Mouse (Mus musculus) intestine, embryonic 16.5 days (tissue): ENCODE results near the gene Dhx29. TPM values are rescaled to one million over a fixed set of nuclear protein-coding genes. Genes with fewer than 3 reads are reported as not detected.

Experiments used
- ATAC-seq: fragments of 200-750 bp; cut with Nextera tagmentation; 2 replicates; pipeline ENCODE4 v1.8.0; 2017; ENCODE audit warnings: moderate TSS enrichment, moderate library complexity
- H3K27ac ChIP-seq: fragments of 300-500 bp; sonication (generic); 2 replicates; pipeline ENCODE4 v1.5.1; 2014; ENCODE audit warnings: mild to moderate bottlenecking, low read length
- H3K27me3 ChIP-seq: fragments of 300-500 bp; sonication (generic); replicated peaks from 2 replicates; pipeline ENCODE4 v1.6.1; 2014; ENCODE audit warnings: low read length, control low read depth, mixed read lengths; ENCODE audit not compliant: control insufficient read depth, insufficient read depth
- H3K36me3 ChIP-seq: fragments of 300-500 bp; sonication (generic); 2 replicates; pipeline ENCODE4 v1.6.1; 2014; ENCODE audit warnings: low read length, control low read depth; ENCODE audit not compliant: control insufficient read depth, insufficient read depth
- H3K4me1 ChIP-seq: fragments of 300-500 bp; sonication (generic); 2 replicates; pipeline ENCODE4 v1.6.1; 2014; ENCODE audit warnings: low read length, control low read depth, mixed read lengths; ENCODE audit not compliant: control insufficient read depth, insufficient read depth
- H3K4me2 ChIP-seq: fragments of 300-500 bp; sonication (generic); 2 replicates; pipeline ENCODE4 v1.6.1; 2014; ENCODE audit warnings: low read depth, low read length, control low read depth
- H3K4me3 ChIP-seq: fragments of 300-500 bp; sonication (generic); 2 replicates; pipeline ENCODE4 v1.5.1; 2014; ENCODE audit warnings: mild to moderate bottlenecking, low read length
- H3K9ac ChIP-seq: fragments of 300-500 bp; sonication (generic); 2 replicates; pipeline ENCODE4 v1.6.1; 2014; ENCODE audit warnings: low read depth, low read length
- H3K9me3 ChIP-seq: fragments of 300-500 bp; sonication (generic); 2 replicates; pipeline ENCODE4 v1.6.1; 2016; ENCODE audit warnings: low read length, control low read depth; ENCODE audit not compliant: control insufficient read depth
- WGBS: fragments of 180-500 bp; shearing (Covaris S2); extraction: QIAGEN DNeasy Blood & Tissue Kit; methylation state at CpG from one replicate; pipeline ENCODE4 v1.1.7; 2014; 5-methylcytosine and 5-hydroxymethylcytosine counted together
- polyA plus RNA-seq: library from polyadenylated mRNA; unstranded; fragments of >200 nt; fragmentation: Nextera tagmentation; extraction: Ambion mirVana; gene quantifications from 2 replicates; pipeline ENCODE4 v1.2.1, GENCODE M21; 2015

Gene Dhx29
- 8.7 and 10.2 TPM in 2 replicates for polyA plus RNA-seq

GRCm38 (mm10) chr13:112927287-112928001 is at the start of gene Dhx29, which contains the start of gene Mtrex:
TSS of gene Dhx29 (plus strand) at chr13:112927454.
TSS of gene Mtrex (minus strand) at chr13:112927398.
- Histone ChIP-seq H3K9me3 (no peaks in the 10 kb centered on the region), H3K4me1 (peaks cover 6% of the 10 kb centered on the region), H3K27me3 (no peaks in the 10 kb centered on the region), H3K27ac (peak within 1 kb of the TSS; percentile 72), H3K36me3 (no peaks in the 10 kb centered on the region), H3K9ac (peak within 1 kb of the TSS; percentile 80), H3K4me3 (peak within 1 kb of the TSS; percentile 91), H3K4me2 (peak within 1 kb of the TSS; percentile 82)
- WGBS = under 1% methylated on average over 57 of the region's 57 CpGs
- peak; percentile 99 for ATAC-seq

GRCm38 (mm10) chr13:112887234-112887633 is 40.0 kb upstream of the Dhx29 start:
- Histone ChIP-seq H3K9ac (no peak overlapping the region), H3K4me2 (no peak overlapping the region), H3K27me3 (no peaks in the 10 kb centered on the region), H3K27ac (no peak overlapping the region), H3K4me1 (no peaks in the 10 kb centered on the region), H3K9me3 (no peaks in the 10 kb centered on the region), H3K36me3 (peaks cover 21% of the 10 kb centered on the region), H3K4me3 (no peak overlapping the region)
- 93% methylated on average over 12 of the region's 12 CpGs for WGBS
- ATAC-seq = no peak

GRCm38 (mm10) chr13:112902176-112902575 is 25.1 kb upstream of the Dhx29 start:
- no peak for ATAC-seq
- no peak overlapping the region for H3K4me3 ChIP-seq
- no peaks in the 10 kb centered on the region for H3K4me1 ChIP-seq
- 85% methylated on average over 3 of the region's 3 CpGs for WGBS
- H3K9me3 ChIP-seq = no peaks in the 10 kb centered on the region
- H3K9ac ChIP-seq = no peak overlapping the region
- H3K27me3 ChIP-seq = no peaks in the 10 kb centered on the region
- H3K4me2 ChIP-seq = no peak overlapping the region
- peaks cover 12% of the 10 kb centered on the region; the same call in 1 of the 2 replicates for H3K36me3 ChIP-seq
- no peak overlapping the region for H3K27ac ChIP-seq

- H3K36me3 ChIP-seq = no peaks in the 10 kb centered on the region
- H3K27me3 ChIP-seq = no peaks in the 10 kb centered on the region
Observed at GRCm38 (mm10) chr13:112909663-112910062, 17.6 kb upstream of the Dhx29 start.

DNA sequence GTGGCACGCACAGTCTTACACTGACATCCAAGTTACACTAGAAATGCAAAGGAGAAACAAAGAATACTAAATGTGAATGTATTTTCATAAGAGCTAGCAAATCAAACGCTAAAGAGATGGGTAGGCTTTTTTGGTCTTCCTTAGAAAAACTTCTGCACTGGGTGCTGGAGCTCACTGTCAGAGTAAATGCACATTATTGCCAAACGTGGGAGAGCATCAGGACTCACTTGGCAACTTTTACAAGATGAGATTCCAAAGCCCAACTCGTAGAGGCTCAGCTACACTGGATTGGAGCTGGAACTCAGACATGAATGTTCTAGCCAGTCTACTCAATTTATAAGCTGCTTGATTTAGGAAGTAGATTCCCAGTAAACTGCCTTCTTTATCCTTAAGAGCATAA is 16.8 kb upstream of the Dhx29 start:
- no peaks in the 10 kb centered on the region for H3K36me3 ChIP-seq
- no peaks in the 10 kb centered on the region for H3K9me3 ChIP-seq
- 85% methylated on average over 4 of the region's 4 CpGs for WGBS
- ATAC-seq = no peak
- no peaks in the 10 kb centered on the region for H3K27me3 ChIP-seq
- H3K4me1 ChIP-seq = no peaks in the 10 kb centered on the region
- H3K27ac ChIP-seq = no peak overlapping the region
- H3K9ac ChIP-seq = no peak overlapping the region
- no peak overlapping the region for H3K4me2 ChIP-seq
- no peak overlapping the region for H3K4me3 ChIP-seq

More at GRCm38 (mm10) chr13:112909663-112910062, 17.6 kb upstream of the Dhx29 start:
- no peaks in the 10 kb centered on the region for H3K9me3 ChIP-seq
- H3K4me1 ChIP-seq = no peaks in the 10 kb centered on the region
- no peak overlapping the region for H3K27ac ChIP-seq
- ATAC-seq = no peak
- no peak overlapping the region for H3K4me2 ChIP-seq
- 61% methylated on average over 4 of the region's 4 CpGs for WGBS
- H3K4me3 ChIP-seq = no peak overlapping the region
- H3K9ac ChIP-seq = no peak overlapping the region

- 88% methylated on average over 4 of the region's 4 CpGs for WGBS
- no peak for ATAC-seq
- Histone ChIP-seq H3K9ac (no peak overlapping the region), H3K4me3 (no peak overlapping the region), H3K36me3 (peaks cover 3% of the 10 kb centered on the region; the same call in 1 of the 2 replicates), H3K4me2 (no peak overlapping the region), H3K27ac (no peak overlapping the region), H3K9me3 (no peaks in the 10 kb centered on the region), H3K4me1 (no peaks in the 10 kb centered on the region), H3K27me3 (no peaks in the 10 kb centered on the region)
Observed at GRCm38 (mm10) chr13:112919141-112919865, 8.0 kb upstream of the Dhx29 start.

DNA sequence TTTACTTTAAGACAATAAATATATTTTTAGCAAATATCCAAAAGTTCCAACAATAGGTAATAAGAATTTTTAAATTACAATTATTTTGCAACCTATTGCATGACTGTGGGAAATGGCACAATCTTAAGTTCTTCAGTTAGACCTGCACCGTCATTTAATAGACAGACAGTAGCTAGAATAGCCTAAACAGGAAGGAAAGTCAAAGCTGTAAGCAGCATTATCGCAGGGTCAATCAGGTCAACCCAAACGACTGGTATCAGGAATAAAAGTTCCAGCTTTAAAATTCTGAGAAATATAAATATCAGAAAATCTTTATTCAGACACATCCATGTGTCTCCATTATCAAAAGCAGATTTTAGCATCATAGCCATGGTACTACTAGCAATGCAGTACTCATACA is 6.3 kb upstream of the Dhx29 start:
- Histone ChIP-seq H3K36me3 (peaks cover 3% of the 10 kb centered on the region; the same call in 1 of the 2 replicates), H3K4me1 (peaks cover 2% of the 10 kb centered on the region), H3K27me3 (no peaks in the 10 kb centered on the region), H3K27ac (no peak overlapping the region), H3K9me3 (no peaks in the 10 kb centered on the region), H3K4me2 (no peak overlapping the region), H3K9ac (no peak overlapping the region), H3K4me3 (no peak overlapping the region)
- 83% methylated on average over 3 of the region's 3 CpGs for WGBS
- ATAC-seq = no peak

- Histone ChIP-seq H3K9ac (no peak overlapping the region), H3K4me2 (no peak overlapping the region), H3K36me3 (no peaks in the 10 kb centered on the region), H3K27me3 (no peaks in the 10 kb centered on the region), H3K4me1 (peaks cover 6% of the 10 kb centered on the region), H3K4me3 (no peak overlapping the region), H3K9me3 (no peaks in the 10 kb centered on the region), H3K27ac (no peak overlapping the region)
- no peak for ATAC-seq
- 58% methylated on average over 6 of the region's 6 CpGs for WGBS
Observed at GRCm38 (mm10) chr13:112925266-112925665, 2.0 kb upstream of the Dhx29 start.

DNA sequence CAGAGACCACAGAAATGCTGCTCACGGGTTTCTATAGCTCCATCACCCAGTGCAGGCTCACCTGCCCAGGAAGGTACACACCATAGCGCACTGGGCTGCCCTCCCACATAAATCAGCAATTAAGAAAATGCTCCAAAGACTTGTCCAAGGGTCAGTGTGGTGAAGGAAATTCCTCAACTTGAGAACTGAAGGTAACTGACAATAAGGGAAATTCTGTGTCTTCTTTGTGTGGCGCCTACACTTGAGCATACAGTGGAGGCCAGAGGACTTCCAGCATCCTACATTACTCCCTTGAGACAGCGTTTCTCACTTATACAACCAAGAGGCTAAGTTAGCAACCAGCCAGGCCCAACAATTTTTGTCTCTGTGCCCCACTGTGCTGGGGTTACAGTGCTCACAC is 1.3 kb upstream of the Dhx29 start:
- no peak for ATAC-seq
- Histone ChIP-seq H3K4me2 (peak overlapping the region; percentile 62), H3K27me3 (no peaks in the 10 kb centered on the region), H3K4me3 (peak overlapping the region; percentile 91), H3K36me3 (no peaks in the 10 kb centered on the region), H3K27ac (no peak overlapping the region), H3K9ac (peak overlapping the region; percentile 80; the same call in 1 of the 2 replicates), H3K9me3 (no peaks in the 10 kb centered on the region), H3K4me1 (peaks cover 6% of the 10 kb centered on the region)
- 64% methylated on average over 4 of the region's 4 CpGs for WGBS
